Mouse (Mus musculus): ENCODE results near the gene Dcaf12l2. TPM values are rescaled to one million over a fixed set of nuclear protein-coding genes. Genes with fewer than 3 reads are reported as not detected.

The Dcaf12l2 gene
- polyA plus RNA-seq (2014; fragmentation: Nextera tagmentation; extraction: Ambion mirVana), result 0.91 and 1.7 TPM in 2 replicates

DNA sequence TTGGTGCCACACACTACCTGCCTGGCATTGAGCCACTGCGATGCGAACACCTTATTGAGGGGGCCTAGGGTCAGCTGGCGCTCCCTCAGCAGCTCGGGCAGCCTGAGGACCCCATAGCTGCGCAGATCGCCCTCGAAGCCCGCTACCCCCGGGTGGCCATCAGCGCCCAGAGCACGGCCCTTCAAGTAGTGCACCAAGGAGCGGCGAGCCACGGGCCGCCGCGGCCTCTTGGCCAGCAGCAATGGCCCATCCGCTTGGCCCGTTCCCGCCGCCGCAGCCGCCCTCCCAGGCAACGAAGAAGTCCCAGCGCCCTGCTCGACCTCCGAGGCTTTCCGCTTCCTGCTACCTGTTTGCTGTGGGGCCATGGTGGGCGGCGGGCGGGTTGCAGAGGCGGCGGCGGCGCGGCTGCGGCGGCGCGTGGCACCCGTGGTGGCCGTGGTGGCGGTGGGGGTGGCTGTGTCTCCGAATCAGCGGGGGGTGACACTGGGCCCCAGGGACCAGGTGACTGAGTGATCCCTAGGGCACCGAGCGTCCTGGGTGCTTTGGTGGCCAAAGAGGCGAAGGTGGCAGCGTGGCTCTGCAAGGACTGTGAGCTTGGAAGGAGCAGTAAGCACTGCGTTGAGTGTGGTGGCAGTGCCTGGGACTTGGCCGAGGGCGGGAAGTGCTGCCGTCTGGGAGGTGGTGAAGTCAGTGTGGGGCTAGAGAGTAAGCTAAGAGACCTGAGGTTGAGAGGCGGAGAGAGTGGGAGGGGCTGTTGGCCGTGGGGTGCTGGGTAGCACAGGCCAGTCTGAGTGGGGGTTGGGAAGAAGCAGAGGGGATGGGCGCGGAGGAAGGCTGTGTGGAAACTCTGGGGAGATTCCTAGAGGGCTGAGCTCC is at the start of gene Dcaf12l2:
TSS of gene Dcaf12l2 (minus strand) at position 697 of the 876 bp plus-strand sequence.
- Histone ChIP-seq H3K27ac (ENCODE audit: low read depth) (no peak within 1 kb of the TSS), H3K4me2 (peak within 1 kb of the TSS; percentile 64), H3K9me3 (ENCODE audit: low read depth, low read length) (no peaks in the 10 kb centered on the region), H3K36me3 (ENCODE audit: insufficient read depth) (no peaks in the 10 kb centered on the region), H3K4me1 (ENCODE audit: insufficient read depth) (no peaks in the 10 kb centered on the region), H3K4me3 (ENCODE audit: low read depth, low read length) (peak within 1 kb of the TSS; percentile 42), H3K9ac (peak within 1 kb of the TSS; percentile 53), H3K27me3 (ENCODE audit: insufficient read depth, low read length) (no peaks in the 10 kb centered on the region)
- no peak for TF ChIP-seq CTCF (IDR thresholded peaks at IDR 0.05; ENCODE audit: low read depth)
- DNase-seq (peak; percentile 60), ATAC-seq (ENCODE audit: insufficient read depth) (peak; percentile 99)
- WGBS, result 15% methylated on average over 45 of the region's 57 CpGs

DNA sequence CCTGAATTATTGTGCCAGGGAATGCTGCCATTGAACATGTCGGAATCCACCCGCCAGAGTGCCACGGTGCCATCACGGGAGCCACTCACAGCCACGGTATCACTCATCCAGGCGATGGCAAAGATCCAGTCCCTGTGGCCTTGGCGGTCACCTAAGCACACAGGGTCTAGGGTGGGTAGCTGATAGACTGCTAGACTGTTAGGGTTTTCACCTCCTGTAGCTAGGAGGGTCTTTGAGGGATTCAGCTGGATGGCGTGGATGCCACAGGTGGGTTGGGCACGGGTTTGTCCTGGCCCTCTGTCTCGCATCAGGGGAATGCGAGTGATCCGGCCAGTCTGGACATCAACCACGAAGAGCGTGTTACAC is 879 bp downstream of the Dcaf12l2 start:
- Histone ChIP-seq H3K9ac (no peak overlapping the region), H3K4me3 (ENCODE audit: low read depth, low read length) (peak overlapping the region; percentile 42), H3K36me3 (ENCODE audit: insufficient read depth) (no peaks in the 10 kb centered on the region), H3K9me3 (ENCODE audit: low read depth, low read length) (no peaks in the 10 kb centered on the region), H3K27ac (ENCODE audit: low read depth) (no peak overlapping the region), H3K4me1 (ENCODE audit: insufficient read depth) (no peaks in the 10 kb centered on the region), H3K4me2 (peak overlapping the region; percentile 64), H3K27me3 (ENCODE audit: insufficient read depth, low read length) (no peaks in the 10 kb centered on the region)
- no peak for TF ChIP-seq CTCF (IDR thresholded peaks at IDR 0.05; ENCODE audit: low read depth)
- 61% methylated on average over 14 of the region's 14 CpGs for WGBS
- peak; percentile 0 for DNase-seq
- peak; percentile 41; the same call in 1 of the 2 replicates for ATAC-seq (ENCODE audit: insufficient read depth)
